Mouse (Mus musculus): Measurements from ENCODE around the gene Ceacam1.
"Not testable (repeated sequence)": the region's sequence is repeated elsewhere in the genome, so short reads cannot be mapped to it uniquely, and the experiment has no call there.

Gene Ceacam1

GRCm38 (mm10) chr7:25439978-25440815, 37.2 kb downstream of the Ceacam1 start:
- no peak for DNase-seq (ENCODE audit: extremely low spot score, low read depth, low spot score)

- no peak for DNase-seq (ENCODE audit: extremely low spot score, low read depth, low spot score)
Observed at GRCm38 (mm10) chr7:25439124-25439822, 38.1 kb downstream of the Ceacam1 start.

- DNase-seq (ENCODE audit: extremely low spot score, low read depth, low spot score): no peak
Observed at GRCm38 (mm10) chr7:25436704-25437103, 40.7 kb downstream of the Ceacam1 start.

GRCm38 (mm10) chr7:25436226-25436625, 41.2 kb downstream of the Ceacam1 start:
- DNase-seq (ENCODE audit: extremely low spot score, low read depth, low spot score): no peak

GRCm38 (mm10) chr7:25435546-25435851, 41.9 kb downstream of the Ceacam1 start:
- no peak for DNase-seq (ENCODE audit: extremely low spot score, low read depth, low spot score)

- no peak for DNase-seq (ENCODE audit: extremely low spot score, low read depth, low spot score)
Observed at GRCm38 (mm10) chr7:25434654-25435545, 42.5 kb downstream of the Ceacam1 start.

- no peak for DNase-seq (ENCODE audit: extremely low spot score, low read depth, low spot score)
Observed at GRCm38 (mm10) chr7:25433781-25434560, 43.4 kb downstream of the Ceacam1 start.

GRCm38 (mm10) chr7:25433007-25433541, 44.3 kb downstream of the Ceacam1 start:
- DNase-seq (ENCODE audit: extremely low spot score, low read depth, low spot score): no peak

- no peak for DNase-seq (ENCODE audit: extremely low spot score, low read depth, low spot score)
Observed at GRCm38 (mm10) chr7:25432381-25432780, 45.0 kb downstream of the Ceacam1 start.

- DNase-seq (ENCODE audit: extremely low spot score, low read depth, low spot score): no peak
Observed at GRCm38 (mm10) chr7:25429886-25430784, 47.3 kb downstream of the Ceacam1 start.

- no peak for DNase-seq (ENCODE audit: extremely low spot score, low read depth, low spot score)
Observed at GRCm38 (mm10) chr7:25428321-25428720, 49.1 kb downstream of the Ceacam1 start.

GRCm38 (mm10) chr7:25427144-25427543, 50.3 kb downstream of the Ceacam1 start:
- no peak for DNase-seq (ENCODE audit: extremely low spot score, low read depth, low spot score)

GRCm38 (mm10) chr7:25426380-25426779, 51.0 kb downstream of the Ceacam1 start:
- not testable (repeated sequence) for DNase-seq (ENCODE audit: extremely low spot score, low read depth, low spot score)

- DNase-seq (ENCODE audit: extremely low spot score, low read depth, low spot score): peak; percentile 72
Observed at GRCm38 (mm10) chr7:25424429-25424828, 53.0 kb downstream of the Ceacam1 start.

GRCm38 (mm10) chr7:25422286-25422841, 55.0 kb downstream of the Ceacam1 start:
- no peak for DNase-seq (ENCODE audit: extremely low spot score, low read depth, low spot score)

GRCm38 (mm10) chr7:25419943-25420342, 57.5 kb downstream of the Ceacam1 start:
- DNase-seq (ENCODE audit: extremely low spot score, low read depth, low spot score): no peak

- DNase-seq (ENCODE audit: extremely low spot score, low read depth, low spot score): no peak
Observed at GRCm38 (mm10) chr7:25419536-25419935, 57.9 kb downstream of the Ceacam1 start.

- DNase-seq (ENCODE audit: extremely low spot score, low read depth, low spot score): no peak
Observed at GRCm38 (mm10) chr7:25417597-25417996, 59.8 kb downstream of the Ceacam1 start.

- no peak for DNase-seq (ENCODE audit: extremely low spot score, low read depth, low spot score)
Observed at GRCm38 (mm10) chr7:25412833-25413441, 64.5 kb downstream of the Ceacam1 start, which contains the start of gene Cxcl17. Gene Cxcl17 (minus strand): TSS chr7:25412886.

All from hindlimb bud, embryonic 11.5 days (tissue).